Mouse (Mus musculus): ENCODE results near the gene Kcnc3. TPM values are rescaled to one million over a fixed set of nuclear protein-coding genes. Genes with fewer than 3 reads are reported as not detected.

Kcnc3 gene
- polyA plus RNA-seq, 1 experiment from 2014 or later, result 5.2 TPM

DNA sequence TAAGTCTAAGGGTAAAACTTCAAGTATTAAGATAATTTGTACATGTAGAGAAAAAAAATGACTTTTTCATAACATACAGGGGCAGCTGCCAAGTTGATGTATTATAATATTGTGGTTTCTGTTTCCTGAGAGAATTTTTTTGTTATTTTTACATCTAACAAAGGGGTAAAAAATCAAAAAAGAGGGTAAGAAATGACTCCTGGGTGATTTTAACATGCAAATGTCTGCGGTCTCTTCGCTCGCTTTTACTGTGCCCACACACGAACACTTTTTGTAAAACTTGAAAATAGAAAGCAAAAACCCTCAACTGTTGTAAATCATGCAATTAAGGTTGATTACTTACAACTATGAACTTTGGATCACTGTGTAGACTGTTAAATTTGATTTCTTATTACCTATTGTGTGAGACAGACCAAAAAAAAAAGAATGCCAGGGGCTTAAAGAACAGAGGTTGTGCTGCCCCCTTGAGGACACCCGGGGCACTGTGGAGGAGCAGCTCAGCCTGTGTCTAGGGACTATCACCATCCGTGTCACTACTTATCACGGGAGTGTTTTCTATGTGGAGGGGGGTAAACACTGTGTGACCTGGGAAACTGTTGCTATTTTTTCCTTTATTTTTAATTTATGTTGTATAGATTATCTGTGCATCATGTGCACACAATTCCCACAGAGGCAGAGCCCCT is 56.7 kb downstream of the Kcnc3 start:
- Histone ChIP-seq H3K27me3 (ENCODE audit: control insufficient read depth, insufficient read depth, low read length) (0 out of 2 replicates have a peak, but pooled peaks cover under 1% of the 10 kb centered on the region), H3K4me2 (ENCODE audit: low read length) (no peak overlapping the region), H3K36me3 (ENCODE audit: control insufficient read depth, insufficient read depth, low read length) (no peaks in the 10 kb centered on the region), H3K9ac (replicated peaks; ENCODE audit: low read length) (no peak overlapping the region), H3K9me3 (ENCODE audit: control insufficient read depth, low read length) (no peaks in the 10 kb centered on the region), H3K4me1 (ENCODE audit: control insufficient read depth, insufficient read depth, low read length) (0 out of 2 replicates have a peak, but pooled peaks cover 3% of the 10 kb centered on the region), H3K27ac (replicated peaks; ENCODE audit: low read depth, low read length) (no peak overlapping the region), H3K4me3 (replicated peaks; ENCODE audit: low read depth, low read length) (no peak overlapping the region)
- DNase-seq, result peak; percentile 87
- ATAC-seq (ENCODE audit: low FRiP score, low TSS enrichment), result no peak; the same call in 1 of the 2 replicates
- WGBS, result 49% methylated on average over 7 of the region's 7 CpGs

- Histone ChIP-seq H3K4me2 (ENCODE audit: low read length) (no peak overlapping the region), H3K9me3 (ENCODE audit: control insufficient read depth, low read length) (no peaks in the 10 kb centered on the region), H3K9ac (replicated peaks; ENCODE audit: low read length) (no peak overlapping the region), H3K27me3 (ENCODE audit: control insufficient read depth, insufficient read depth, low read length) (no peaks in the 10 kb centered on the region), H3K4me1 (ENCODE audit: control insufficient read depth, insufficient read depth, low read length) (0 out of 2 replicates have a peak, but pooled peaks cover 3% of the 10 kb centered on the region), H3K27ac (replicated peaks; ENCODE audit: low read depth, low read length) (no peak overlapping the region), H3K4me3 (replicated peaks; ENCODE audit: low read depth, low read length) (no peak overlapping the region), H3K36me3 (ENCODE audit: control insufficient read depth, insufficient read depth, low read length) (no peaks in the 10 kb centered on the region)
- DNase-seq, result no peak
- WGBS, result 89% methylated on average over 10 of the region's 10 CpGs
- no peak for ATAC-seq (ENCODE audit: low FRiP score, low TSS enrichment)
Measured at GRCm38 (mm10) chr7:44647729-44648128, 57.3 kb downstream of the Kcnc3 start.

GRCm38 (mm10) chr7:44649094-44649610 is 58.7 kb downstream of the Kcnc3 start:
- WGBS, result 80% methylated on average over 8 of the region's 8 CpGs
- Histone ChIP-seq H3K27ac (replicated peaks; ENCODE audit: low read depth, low read length) (no peak overlapping the region), H3K4me3 (replicated peaks; ENCODE audit: low read depth, low read length) (no peak overlapping the region), H3K27me3 (ENCODE audit: control insufficient read depth, insufficient read depth, low read length) (no peaks in the 10 kb centered on the region), H3K4me1 (ENCODE audit: control insufficient read depth, insufficient read depth, low read length) (0 out of 2 replicates have a peak, but pooled peaks cover 3% of the 10 kb centered on the region), H3K4me2 (ENCODE audit: low read length) (no peak overlapping the region), H3K36me3 (ENCODE audit: control insufficient read depth, insufficient read depth, low read length) (no peaks in the 10 kb centered on the region), H3K9ac (replicated peaks; ENCODE audit: low read length) (no peak overlapping the region), H3K9me3 (ENCODE audit: control insufficient read depth, low read length) (no peaks in the 10 kb centered on the region)
- DNase-seq, result no peak
- no peak for ATAC-seq (ENCODE audit: low FRiP score, low TSS enrichment)

GRCm38 (mm10) chr7:44649990-44650389 is 59.5 kb downstream of the Kcnc3 start:
- no peak overlapping the region for H3K4me3 ChIP-seq (replicated peaks; ENCODE audit: low read depth, low read length)
- ATAC-seq (ENCODE audit: low FRiP score, low TSS enrichment), result no peak
- no peak overlapping the region for H3K4me2 ChIP-seq (ENCODE audit: low read length)

GRCm38 (mm10) chr7:44651416-44651815 is 61.0 kb downstream of the Kcnc3 start:
- Histone ChIP-seq H3K36me3 (ENCODE audit: control insufficient read depth, insufficient read depth, low read length) (no peaks in the 10 kb centered on the region), H3K27me3 (ENCODE audit: control insufficient read depth, insufficient read depth, low read length) (no peaks in the 10 kb centered on the region), H3K9ac (replicated peaks; ENCODE audit: low read length) (no peak overlapping the region), H3K9me3 (ENCODE audit: control insufficient read depth, low read length) (no peaks in the 10 kb centered on the region), H3K4me2 (ENCODE audit: low read length) (no peak overlapping the region), H3K4me1 (ENCODE audit: control insufficient read depth, insufficient read depth, low read length) (no peaks in the 10 kb centered on the region), H3K27ac (replicated peaks; ENCODE audit: low read depth, low read length) (no peak overlapping the region), H3K4me3 (replicated peaks; ENCODE audit: low read depth, low read length) (no peak overlapping the region)
- no peak for DNase-seq
- no peak for ATAC-seq (ENCODE audit: low FRiP score, low TSS enrichment)
- WGBS, result 80% methylated on average over 7 of the region's 7 CpGs

More at GRCm38 (mm10) chr7:44649990-44650389, 59.5 kb downstream of the Kcnc3 start:
- Histone ChIP-seq H3K9ac (replicated peaks; ENCODE audit: low read length) (no peak overlapping the region), H3K9me3 (ENCODE audit: control insufficient read depth, low read length) (no peaks in the 10 kb centered on the region), H3K36me3 (ENCODE audit: control insufficient read depth, insufficient read depth, low read length) (no peaks in the 10 kb centered on the region), H3K27ac (replicated peaks; ENCODE audit: low read depth, low read length) (no peak overlapping the region), H3K4me1 (ENCODE audit: control insufficient read depth, insufficient read depth, low read length) (0 out of 2 replicates have a peak, but pooled peaks cover 3% of the 10 kb centered on the region), H3K27me3 (ENCODE audit: control insufficient read depth, insufficient read depth, low read length) (no peaks in the 10 kb centered on the region)
- 10% methylated on average over 4 of the region's 4 CpGs for WGBS
- DNase-seq, result peak; percentile 87

DNA sequence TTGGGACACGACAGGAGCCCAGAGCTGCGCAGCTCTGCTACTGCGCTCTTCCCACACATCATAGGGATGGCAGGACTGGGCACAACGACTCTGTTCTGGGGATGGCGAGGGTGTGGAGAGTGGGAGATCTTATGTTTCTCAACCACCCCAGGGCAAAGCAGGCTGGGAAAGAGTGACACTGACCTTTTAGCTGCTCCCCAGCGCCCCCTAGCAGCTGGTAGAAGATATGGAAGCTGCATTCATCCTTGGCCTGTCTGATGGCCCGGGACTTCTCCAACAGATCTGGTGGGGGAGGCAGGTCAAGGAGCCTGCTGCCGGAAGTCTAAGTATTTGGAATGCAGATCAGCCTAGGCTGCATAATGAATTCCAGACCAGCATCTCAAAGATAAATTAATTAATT is 63.3 kb downstream of the Kcnc3 start:
- Histone ChIP-seq H3K4me1 (ENCODE audit: control insufficient read depth, insufficient read depth, low read length) (no peaks in the 10 kb centered on the region), H3K9ac (replicated peaks; ENCODE audit: low read length) (no peak overlapping the region), H3K4me2 (ENCODE audit: low read length) (no peak overlapping the region), H3K36me3 (ENCODE audit: control insufficient read depth, insufficient read depth, low read length) (no peaks in the 10 kb centered on the region), H3K9me3 (ENCODE audit: control insufficient read depth, low read length) (no peaks in the 10 kb centered on the region), H3K4me3 (replicated peaks; ENCODE audit: low read depth, low read length) (no peak overlapping the region), H3K27ac (replicated peaks; ENCODE audit: low read depth, low read length) (no peak overlapping the region), H3K27me3 (ENCODE audit: control insufficient read depth, insufficient read depth, low read length) (no peaks in the 10 kb centered on the region)
- 50% methylated on average over 8 of the region's 8 CpGs for WGBS
- DNase-seq, result no peak
- ATAC-seq (ENCODE audit: low FRiP score, low TSS enrichment), result no peak

Other genes starting within 250 kb of the Kcnc3 start
- gene Syt3, start 206.6 kb upstream of the Kcnc3 start, polyA plus RNA-seq (2014; fragmentation: Nextera tagmentation; extraction: Ambion mirVana), result 39.5 and 48.5 TPM in 2 replicates
- 1.7 and 1.9 TPM in 2 replicates for gene 1700008O03Rik, start 204.8 kb upstream of the Kcnc3 start, polyA plus RNA-seq (2014; fragmentation: Nextera tagmentation; extraction: Ambion mirVana)
- gene Lrrc4b, start 161.6 kb upstream of the Kcnc3 start, polyA plus RNA-seq (2014; fragmentation: Nextera tagmentation; extraction: Ambion mirVana), result 28.4 and 39.0 TPM in 2 replicates
- gene Aspdh, start 125.3 kb upstream of the Kcnc3 start, polyA plus RNA-seq (2014; fragmentation: Nextera tagmentation; extraction: Ambion mirVana), result 8.6 and 8.9 TPM in 2 replicates
- gene Josd2, start 122.7 kb upstream of the Kcnc3 start, polyA plus RNA-seq (2014; fragmentation: Nextera tagmentation; extraction: Ambion mirVana), result 27.9 and 32.5 TPM in 2 replicates
- 152 and 163 TPM in 2 replicates for gene Emc10, start 94.1 kb upstream of the Kcnc3 start, polyA plus RNA-seq (2014; fragmentation: Nextera tagmentation; extraction: Ambion mirVana)
- 26.8 and 28.6 TPM in 2 replicates for gene Fam71e1, start 94.1 kb upstream of the Kcnc3 start, polyA plus RNA-seq (2014; fragmentation: Nextera tagmentation; extraction: Ambion mirVana)
- gene Mybpc2, start 66.0 kb upstream of the Kcnc3 start, polyA plus RNA-seq (2014; fragmentation: Nextera tagmentation; extraction: Ambion mirVana), result 0.15 and 0.20 TPM in 2 replicates
- gene Spib, start 58.6 kb upstream of the Kcnc3 start, polyA plus RNA-seq (2014; fragmentation: Nextera tagmentation; extraction: Ambion mirVana), result not detected in 2 replicates
- 17.8 and 19.5 TPM in 2 replicates for gene Pold1, start 41.8 kb upstream of the Kcnc3 start, polyA plus RNA-seq (2014; fragmentation: Nextera tagmentation; extraction: Ambion mirVana)
- gene Nr1h2, start 36.7 kb upstream of the Kcnc3 start, polyA plus RNA-seq (2014; fragmentation: Nextera tagmentation; extraction: Ambion mirVana), result 57.1 and 62.0 TPM in 2 replicates
- 1.1 TPM in 1 of 2 replicates, not detected in the other for gene Napsa, start 18.3 kb upstream of the Kcnc3 start, polyA plus RNA-seq (2014; fragmentation: Nextera tagmentation; extraction: Ambion mirVana)
- 2.5 and 2.7 TPM in 2 replicates for gene Myh14, start 80.2 kb downstream of the Kcnc3 start, polyA plus RNA-seq (2014; fragmentation: Nextera tagmentation; extraction: Ambion mirVana)
- not detected in 2 replicates for gene Izumo2, start 118.1 kb downstream of the Kcnc3 start, polyA plus RNA-seq (2014; fragmentation: Nextera tagmentation; extraction: Ambion mirVana)
- 22.6 and 26.8 TPM in 2 replicates for gene Vrk3, start 157.7 kb downstream of the Kcnc3 start, polyA plus RNA-seq (2014; fragmentation: Nextera tagmentation; extraction: Ambion mirVana)
- gene Zfp473, start 160.4 kb downstream of the Kcnc3 start, polyA plus RNA-seq (2014; fragmentation: Nextera tagmentation; extraction: Ambion mirVana), result 0.58 and 0.89 TPM in 2 replicates
- gene Nup62, start 225.4 kb downstream of the Kcnc3 start, polyA plus RNA-seq (2014; fragmentation: Nextera tagmentation; extraction: Ambion mirVana), result 29.1 and 35.2 TPM in 2 replicates
- 0.97 and 1.4 TPM in 2 replicates for gene Il4i1, start 225.7 kb downstream of the Kcnc3 start, polyA plus RNA-seq (2014; fragmentation: Nextera tagmentation; extraction: Ambion mirVana)
- gene Atf5, start 226.0 kb downstream of the Kcnc3 start, polyA plus RNA-seq (2014; fragmentation: Nextera tagmentation; extraction: Ambion mirVana), result 2.2 and 2.8 TPM in 2 replicates

Data from midbrain, embryonic 14.5 days (tissue).